Mouse (Mus musculus): ENCODE measurements around the gene Adad2. TPM values are rescaled to one million over a fixed set of nuclear protein-coding genes. Genes with fewer than 3 reads are reported as not detected.

Adad2 gene
- not detected for total RNA-seq (2021)

DNA sequence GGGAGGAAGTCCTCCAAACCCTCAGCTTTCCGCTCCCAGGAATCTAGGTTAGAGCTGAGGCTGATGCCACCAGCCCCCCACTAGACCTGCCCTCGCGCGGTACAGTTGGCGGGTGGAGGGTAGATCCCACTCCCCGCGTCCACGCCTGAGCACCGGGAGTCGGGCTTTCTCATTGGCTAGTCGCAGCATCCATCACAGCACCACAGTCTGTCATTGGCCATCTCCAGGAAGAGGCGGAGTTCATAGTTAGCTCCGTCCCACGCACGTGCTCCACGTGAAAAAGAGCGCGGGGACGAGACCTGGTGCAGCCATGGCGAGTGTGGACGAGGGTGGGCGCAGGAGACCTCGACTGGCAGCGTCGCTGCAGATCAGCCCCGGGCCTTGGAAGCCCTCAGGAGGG, at the start of gene Adad2:
TSS of gene Adad2 (plus strand) at position 277 of the 400 bp plus-strand sequence.
- DNase-seq: no peak

DNA sequence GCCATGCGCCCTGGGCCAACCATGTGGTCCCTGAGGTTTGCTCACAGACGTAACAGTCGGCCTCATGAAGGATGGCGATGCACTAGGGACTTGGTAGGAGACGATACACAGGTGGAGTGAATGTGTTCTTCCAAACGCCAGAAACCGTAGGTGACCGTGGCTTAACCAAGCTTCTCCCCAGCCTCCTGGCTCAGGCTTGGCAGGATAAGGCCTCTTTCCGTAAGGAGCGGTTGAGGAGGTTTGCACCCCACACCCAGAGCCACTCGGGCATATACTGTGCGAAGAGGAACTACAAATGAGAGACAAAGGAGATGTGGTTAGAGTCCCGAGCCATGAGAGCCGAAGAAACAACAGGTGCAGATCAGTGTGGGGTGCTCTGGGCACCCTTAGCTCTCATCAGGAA, 48.7 kb upstream of the Adad2 start:
- no peak for DNase-seq

DNA sequence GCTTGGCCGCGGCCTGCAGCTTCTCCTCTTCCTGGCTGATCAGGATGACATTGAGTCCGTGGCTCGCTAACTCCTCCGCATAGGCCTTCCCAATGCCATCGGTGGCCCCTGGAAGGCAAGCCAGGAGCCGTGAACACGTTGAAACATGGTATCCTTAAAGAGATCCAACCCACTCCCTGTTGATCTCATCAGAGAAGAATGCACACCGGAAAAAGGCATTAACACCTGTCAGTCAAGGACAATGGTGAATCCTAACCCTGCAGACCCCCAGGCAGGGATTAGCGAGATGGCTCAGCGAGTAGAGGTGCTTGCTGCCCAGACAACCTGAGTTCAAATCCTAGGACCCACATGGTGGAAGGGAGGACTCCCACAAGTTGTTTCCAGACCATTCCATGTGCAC, 46.2 kb upstream of the Adad2 start:
- no peak for DNase-seq

GRCm38 (mm10) chr8:119568251-119568650, 44.3 kb upstream of the Adad2 start:
- no peak for DNase-seq

GRCm38 (mm10) chr8:119568951-119569350, 43.6 kb upstream of the Adad2 start:
- DNase-seq: no peak

DNA sequence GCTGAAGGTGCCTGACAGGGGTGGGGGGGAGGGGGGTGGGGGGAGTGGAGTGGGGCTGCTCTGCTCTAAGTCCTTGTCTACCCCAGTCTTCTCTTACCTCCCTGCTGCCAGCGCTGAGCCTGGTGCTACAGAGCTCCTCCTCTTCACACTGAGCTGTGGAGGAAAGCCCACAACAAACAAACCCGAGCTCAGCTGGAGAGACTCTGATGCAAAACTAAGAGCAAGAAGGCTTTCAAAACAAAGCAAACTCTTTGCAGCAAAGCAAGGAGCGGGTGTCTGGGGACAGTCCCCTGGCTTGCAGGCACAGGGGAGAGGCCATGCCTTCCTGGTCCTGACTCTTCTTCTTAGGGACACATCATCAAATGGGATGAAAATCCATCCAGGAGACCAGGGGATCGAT, 42.7 kb upstream of the Adad2 start:
- DNase-seq: no peak

- DNase-seq: no peak
These were observed 41.4 kb upstream of the Adad2 start for GRCm38 (mm10) chr8:119571135-119571534.

DNA sequence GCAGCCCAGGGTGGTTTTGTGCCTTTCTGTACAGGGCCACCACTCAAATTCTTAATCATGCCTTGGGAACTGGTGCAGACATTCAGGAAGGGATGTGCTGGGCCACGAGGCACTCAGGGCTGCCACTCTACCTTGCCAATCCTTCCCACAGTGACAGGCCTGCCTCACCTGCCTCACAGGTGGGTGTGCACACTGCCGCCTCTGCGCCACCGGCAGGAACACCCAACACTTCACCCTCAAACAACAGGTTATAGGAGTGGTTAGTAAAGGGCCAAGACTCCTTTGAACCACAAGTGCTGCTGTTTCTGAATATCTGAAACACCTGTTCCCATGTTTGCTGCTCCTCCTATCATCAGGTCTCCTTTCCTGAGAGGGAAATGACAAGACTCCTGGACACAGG, 40.1 kb upstream of the Adad2 start:
- DNase-seq: no peak

DNA sequence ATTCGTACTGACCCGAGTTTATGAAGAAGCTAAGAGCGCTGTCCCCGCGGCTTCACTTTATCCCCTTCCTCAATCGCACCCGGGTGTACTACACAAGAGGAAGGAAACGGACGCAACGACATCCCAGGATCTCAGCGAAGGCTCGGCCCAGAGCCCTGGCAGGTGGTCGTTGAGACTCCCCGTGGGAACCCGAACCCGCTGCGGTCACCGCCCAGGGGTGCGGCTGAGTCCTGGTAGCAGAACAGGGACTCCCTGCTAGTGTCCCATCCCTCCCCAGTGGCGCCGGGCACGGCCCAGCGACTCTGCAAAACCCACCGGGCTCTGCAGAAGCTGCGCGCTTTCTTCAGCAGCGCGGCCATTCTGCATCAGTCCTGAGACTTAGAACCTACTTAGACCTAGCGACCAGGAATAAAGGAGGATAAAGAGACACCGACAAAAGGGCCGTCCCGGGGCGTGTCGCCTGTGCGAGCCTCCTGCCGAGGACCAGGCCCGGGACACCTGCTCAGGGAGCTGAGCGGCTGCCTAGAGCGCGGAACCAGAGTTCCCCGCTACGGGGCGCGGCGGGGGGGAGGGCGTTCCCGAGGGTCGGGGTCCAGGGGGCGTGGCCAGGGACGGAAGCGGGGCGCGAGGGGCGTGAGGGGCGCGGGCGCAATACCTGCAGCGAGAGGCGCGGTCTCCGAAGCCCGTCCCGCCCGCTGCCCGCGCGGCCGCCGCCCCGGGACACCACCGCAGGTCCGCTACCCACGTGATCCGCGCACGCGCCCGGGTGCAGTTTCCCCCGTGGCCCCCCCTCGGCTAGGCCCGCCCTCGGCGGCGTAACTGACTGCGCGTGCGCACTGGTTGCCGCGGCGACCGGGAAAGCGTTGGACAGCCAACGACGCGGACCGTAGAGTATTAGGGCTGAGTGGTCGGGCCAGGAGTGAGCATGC, 37.8 kb upstream of the Adad2 start, which contains the start of the genes Hsdl1 and Dnaaf1:
TSS of gene Hsdl1 (minus strand) at position 747 of the 929 bp plus-strand sequence.
TSS of gene Dnaaf1 (plus strand) at position 799 of the 929 bp plus-strand sequence.
- DNase-seq: peak; percentile 98

DNA sequence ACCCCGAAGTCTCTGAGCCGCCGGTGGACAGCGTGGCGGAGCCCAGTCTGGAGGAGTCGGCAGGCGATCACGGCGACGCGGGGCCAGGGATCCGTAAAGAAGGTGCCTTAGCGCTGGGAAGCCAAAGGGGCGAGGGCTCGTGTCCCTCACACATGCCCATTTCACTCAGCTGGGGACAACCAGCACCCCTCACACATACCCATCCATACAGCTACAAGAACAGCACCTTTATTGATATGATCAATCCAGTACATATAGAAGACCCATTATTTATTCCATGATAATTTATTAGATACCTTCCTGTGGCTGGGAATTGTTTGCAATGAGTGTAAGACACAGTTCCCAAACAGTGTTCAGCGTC, 37.2 kb upstream of the Adad2 start:
- DNase-seq: no peak

DNA sequence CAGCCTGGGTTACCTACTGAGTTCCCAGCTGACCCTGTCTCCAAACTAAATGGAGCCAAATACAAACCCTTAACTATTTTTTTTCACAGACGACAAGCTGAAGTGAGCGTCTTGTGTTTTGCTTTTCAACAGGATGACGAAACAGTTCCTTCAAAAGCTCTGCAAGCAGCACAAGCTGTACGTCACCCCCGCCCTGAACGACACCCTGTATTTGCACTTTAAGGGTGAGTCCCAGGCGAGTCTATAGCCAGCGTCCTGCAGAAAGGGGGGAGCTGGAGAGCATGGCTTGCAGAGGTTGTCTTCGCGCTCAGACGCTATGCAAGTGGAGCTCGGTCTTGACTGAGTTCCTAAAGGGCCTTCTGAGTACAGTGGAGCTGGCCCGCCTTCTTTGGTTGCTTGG, 33.5 kb upstream of the Adad2 start:
- DNase-seq: no peak

DNA sequence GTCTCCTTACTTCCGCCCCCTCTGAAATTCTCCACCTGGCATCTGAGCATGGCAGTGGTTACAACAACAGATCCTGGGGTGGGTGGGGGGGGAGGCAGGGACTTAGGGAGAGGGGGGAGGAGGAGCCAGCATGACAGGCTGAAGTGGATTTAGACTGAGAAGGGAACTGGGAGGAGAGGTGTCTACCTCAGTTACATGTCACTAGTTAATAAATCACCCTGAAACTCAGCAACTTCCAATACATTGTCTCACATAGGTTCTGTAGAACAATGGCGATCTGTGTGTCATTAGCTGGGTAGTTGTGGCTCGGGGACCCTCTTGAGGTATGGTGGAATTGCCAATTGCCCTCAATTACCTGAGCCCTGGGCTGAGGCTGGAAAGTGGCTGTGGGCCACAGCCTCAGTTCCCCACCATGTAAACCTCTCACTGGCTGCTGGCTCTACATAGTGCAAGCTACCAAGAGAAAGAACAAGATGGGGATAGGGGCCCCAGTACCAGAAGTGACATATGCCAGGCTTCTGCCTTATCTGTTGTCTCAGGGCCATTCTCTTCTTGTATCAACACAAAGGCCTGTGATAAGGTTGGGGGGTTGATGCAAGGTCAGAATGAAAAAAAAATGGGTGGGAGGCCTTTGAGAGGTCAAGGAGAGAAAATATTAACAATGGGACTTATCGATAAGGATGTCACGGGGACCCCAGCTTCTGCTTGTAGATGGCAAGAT, 31.9 kb upstream of the Adad2 start:
- no peak for DNase-seq

DNA sequence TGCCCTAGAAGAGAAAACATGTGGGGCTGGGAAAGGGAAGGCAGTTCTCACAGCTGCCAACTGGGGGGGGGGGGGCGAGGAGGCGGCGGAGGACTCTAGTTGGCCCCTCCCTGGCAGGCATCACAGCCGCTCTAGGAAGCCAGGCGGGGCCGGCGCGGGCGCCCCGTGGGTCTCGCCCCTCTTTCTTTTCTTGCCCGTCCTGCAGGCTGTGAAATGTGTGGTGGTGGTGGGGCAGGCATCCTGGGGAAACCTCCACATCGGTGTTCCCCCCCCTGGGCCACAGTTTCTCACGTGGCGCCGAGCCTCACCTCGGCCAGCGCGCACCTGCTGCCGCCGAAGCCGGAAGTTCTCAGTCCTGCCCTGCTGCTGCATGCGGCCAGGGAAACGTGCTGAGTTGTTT, 26.6 kb upstream of the Adad2 start:
- no peak for DNase-seq

GRCm38 (mm10) chr8:119588321-119588720, 24.2 kb upstream of the Adad2 start:
- DNase-seq: no peak

- no peak for DNase-seq
These were observed 23.7 kb upstream of the Adad2 start for GRCm38 (mm10) chr8:119588844-119589243.

DNA sequence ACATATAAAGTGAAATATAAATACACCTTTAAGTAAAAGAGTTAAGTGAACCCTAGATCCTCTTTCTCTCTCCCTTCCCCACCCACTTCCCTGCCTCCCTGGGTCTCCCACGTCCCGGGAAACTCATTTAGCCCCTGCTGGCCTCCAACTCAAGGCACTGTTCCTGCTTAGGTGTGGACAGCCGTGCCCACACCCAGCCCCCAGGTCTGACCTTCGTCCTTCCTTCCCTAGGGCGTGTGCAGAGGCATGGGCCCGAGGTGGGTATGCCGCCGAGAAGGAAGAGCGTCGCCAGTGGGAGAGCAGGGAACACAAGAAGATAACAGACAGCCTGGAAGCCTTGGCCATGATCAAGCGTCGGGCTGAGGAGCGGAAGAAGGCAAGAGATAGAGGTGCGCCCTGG, 22.2 kb upstream of the Adad2 start:
- DNase-seq: no peak

- no peak for DNase-seq
These were observed 21.1 kb upstream of the Adad2 start for GRCm38 (mm10) chr8:119591456-119591855.

DNA sequence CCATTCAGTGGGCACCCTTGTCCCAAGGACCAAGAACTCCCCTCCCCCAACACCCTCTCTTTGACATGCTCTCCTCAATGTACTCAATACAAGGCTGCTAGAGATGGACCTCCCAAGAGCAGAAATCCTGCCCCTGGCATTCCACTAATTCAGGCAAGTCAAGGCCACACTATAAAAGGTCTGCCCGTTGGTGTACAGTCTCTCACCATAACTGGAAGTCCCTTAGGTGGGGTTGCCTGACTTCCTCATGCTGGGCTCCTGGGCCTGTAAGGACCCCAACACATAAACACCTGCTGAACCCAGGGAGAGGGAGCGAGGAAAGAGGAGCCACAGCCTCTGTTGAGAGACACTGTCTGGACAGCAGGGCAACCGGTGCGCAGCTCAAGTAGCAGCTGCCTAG, 8.8 kb upstream of the Adad2 start:
- no peak for DNase-seq

DNA sequence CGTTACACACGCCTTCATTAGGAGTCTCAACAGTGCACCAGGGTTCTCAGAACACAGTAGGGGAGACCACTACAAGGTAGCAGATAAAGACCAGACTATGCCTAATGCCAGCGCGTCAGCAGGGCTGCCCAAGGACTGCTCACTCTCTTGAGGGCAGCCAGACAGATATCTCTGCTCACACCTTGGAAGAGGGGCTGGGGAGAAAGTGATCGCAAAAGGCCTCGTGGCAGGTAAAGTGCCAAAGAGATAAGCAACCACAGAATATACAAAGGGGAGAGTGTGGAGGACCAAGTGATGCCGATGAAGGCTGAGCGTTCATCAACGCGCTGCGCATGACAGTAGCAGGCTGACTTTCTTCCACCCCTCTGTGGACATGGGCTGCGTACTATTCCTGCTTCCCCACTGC, 8.1 kb upstream of the Adad2 start:
- DNase-seq: no peak

- peak; percentile 96 for DNase-seq
These were observed 7.6 kb upstream of the Adad2 start, which contains the start of gene Taf1c for GRCm38 (mm10) chr8:119604996-119605395. Gene Taf1c (minus strand): TSS chr8:119605222.

GRCm38 (mm10) chr8:119606224-119606623, 6.3 kb upstream of the Adad2 start:
- DNase-seq: no peak

GRCm38 (mm10) chr8:119615096-119615495, 2.5 kb downstream of the Adad2 start:
- DNase-seq: no peak

DNA sequence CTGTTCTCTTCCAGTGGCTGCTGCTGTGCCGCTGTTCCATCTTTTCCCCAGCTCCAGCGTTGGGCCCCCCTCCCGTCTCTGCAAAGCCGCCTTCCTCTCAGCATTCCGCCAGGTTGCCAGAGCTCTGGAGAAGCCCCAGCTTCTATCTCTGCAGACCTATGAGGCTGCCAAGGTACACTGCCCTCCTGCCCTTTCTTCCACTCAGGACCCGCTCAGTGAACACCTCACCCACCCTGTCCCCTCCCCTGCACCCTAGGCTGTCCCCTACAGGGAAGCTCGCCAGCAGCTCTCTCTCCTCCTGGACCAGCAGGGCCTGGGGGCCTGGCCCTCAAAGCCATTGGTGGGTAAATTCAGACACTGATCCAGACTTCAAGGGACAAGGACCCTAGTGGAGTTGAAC, 3.8 kb downstream of the Adad2 start:
- DNase-seq: no peak

DNA sequence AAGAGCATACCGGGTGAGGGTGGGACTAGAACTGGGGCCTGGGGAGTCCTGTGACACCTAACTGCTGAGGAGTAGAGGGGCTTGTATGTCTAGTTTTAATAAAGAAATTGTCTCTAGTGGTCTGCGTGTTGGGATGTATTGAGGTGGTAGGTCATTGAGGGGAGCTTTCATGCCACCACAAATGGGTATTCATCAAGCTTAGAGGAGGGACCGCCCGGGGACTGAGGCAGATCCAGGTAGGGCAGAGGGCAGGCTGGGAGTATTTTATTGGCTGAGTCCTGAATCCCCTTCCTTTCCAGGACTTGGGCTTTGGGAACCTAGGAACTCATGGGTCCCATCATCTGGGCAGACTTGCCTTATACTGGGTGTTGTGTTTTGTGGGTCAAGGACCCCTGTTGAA, 4.3 kb downstream of the Adad2 start:
- no peak for DNase-seq
